Mouse (Mus musculus): ENCODE measurements around the gene Unk. TPM values are rescaled to one million over a fixed set of nuclear protein-coding genes. Genes with fewer than 3 reads are reported as not detected.

The Unk gene
- polyA plus RNA-seq, 1 experiment from 2014 or later = 7.4 TPM

- 3% methylated on average over 38 of the region's 43 CpGs for WGBS
- no peaks in the 10 kb centered on the region for H3K9me3 ChIP-seq (ENCODE audit: control insufficient read depth)
- H3K36me3 ChIP-seq (ENCODE audit: control insufficient read depth, insufficient read depth) = peaks cover 28% of the 10 kb centered on the region
- peak within 1 kb of the TSS; percentile 50 for H3K4me3 ChIP-seq (ENCODE audit: low read depth, low read length)
- ATAC-seq = peak; percentile 92
- H3K27me3 ChIP-seq (replicated peaks; ENCODE audit: control insufficient read depth, insufficient read depth, low read length) = no peaks in the 10 kb centered on the region
- peak within 1 kb of the TSS; percentile 50 for H3K9ac ChIP-seq (ENCODE audit: low read depth, low read length)
- H3K4me2 ChIP-seq (replicated peaks; ENCODE audit: low read depth) = peak within 1 kb of the TSS; percentile 62
- H3K27ac ChIP-seq (ENCODE audit: low read depth, low read length) = peak within 1 kb of the TSS; percentile 85
- TF ChIP-seq CTCF (IDR thresholded peaks at IDR 0.05; ENCODE audit: low read depth) = peak; percentile 46; the same call in 1 of the 2 replicates
- H3K4me1 ChIP-seq (replicated peaks; ENCODE audit: control insufficient read depth, insufficient read depth, low read length) = no peaks in the 10 kb centered on the region
These were observed 56.4 kb downstream of the Unk start, which contains the start of gene Wbp2 for GRCm38 (mm10) chr11:116086258-116087193. Gene Wbp2, minus strand, starts transcription at chr11:116086995.

GRCm38 (mm10) chr11:116087194-116088130, 57.3 kb downstream of the Unk start:
- Histone ChIP-seq H3K9me3 (ENCODE audit: control insufficient read depth) (no peaks in the 10 kb centered on the region), H3K4me1 (replicated peaks; ENCODE audit: control insufficient read depth, insufficient read depth, low read length) (no peaks in the 10 kb centered on the region), H3K27ac (ENCODE audit: low read depth, low read length) (peak overlapping the region; percentile 85), H3K4me2 (replicated peaks; ENCODE audit: low read depth) (peak overlapping the region; percentile 62), H3K9ac (ENCODE audit: low read depth, low read length) (0 out of 2 replicates have a peak overlapping the region, but pooled peaks have one; percentile 48), H3K27me3 (replicated peaks; ENCODE audit: control insufficient read depth, insufficient read depth, low read length) (no peaks in the 10 kb centered on the region), H3K4me3 (ENCODE audit: low read depth, low read length) (peak overlapping the region; percentile 50), H3K36me3 (ENCODE audit: control insufficient read depth, insufficient read depth) (peaks cover 19% of the 10 kb centered on the region)
- 1% methylated on average over 31 of the region's 31 CpGs for WGBS
- peak; percentile 80 for ATAC-seq
- peak; percentile 95 for TF ChIP-seq CTCF (IDR thresholded peaks at IDR 0.05; ENCODE audit: low read depth)

GRCm38 (mm10) chr11:116088188-116088587, 58.1 kb downstream of the Unk start:
- Histone ChIP-seq H3K9ac (ENCODE audit: low read depth, low read length) (no peak overlapping the region), H3K4me2 (replicated peaks; ENCODE audit: low read depth) (peak overlapping the region; percentile 62; the same call in 1 of the 2 replicates), H3K27ac (ENCODE audit: low read depth, low read length) (peak overlapping the region; percentile 85), H3K4me1 (replicated peaks; ENCODE audit: control insufficient read depth, insufficient read depth, low read length) (no peaks in the 10 kb centered on the region), H3K36me3 (ENCODE audit: control insufficient read depth, insufficient read depth) (peaks cover 12% of the 10 kb centered on the region), H3K4me3 (ENCODE audit: low read depth, low read length) (no peak overlapping the region), H3K27me3 (replicated peaks; ENCODE audit: control insufficient read depth, insufficient read depth, low read length) (no peaks in the 10 kb centered on the region), H3K9me3 (ENCODE audit: control insufficient read depth) (no peaks in the 10 kb centered on the region)
- WGBS = 40% methylated on average over 8 of the region's 8 CpGs
- no peak for TF ChIP-seq CTCF (IDR thresholded peaks at IDR 0.05; ENCODE audit: low read depth)
- ATAC-seq = peak; percentile 40

DNA sequence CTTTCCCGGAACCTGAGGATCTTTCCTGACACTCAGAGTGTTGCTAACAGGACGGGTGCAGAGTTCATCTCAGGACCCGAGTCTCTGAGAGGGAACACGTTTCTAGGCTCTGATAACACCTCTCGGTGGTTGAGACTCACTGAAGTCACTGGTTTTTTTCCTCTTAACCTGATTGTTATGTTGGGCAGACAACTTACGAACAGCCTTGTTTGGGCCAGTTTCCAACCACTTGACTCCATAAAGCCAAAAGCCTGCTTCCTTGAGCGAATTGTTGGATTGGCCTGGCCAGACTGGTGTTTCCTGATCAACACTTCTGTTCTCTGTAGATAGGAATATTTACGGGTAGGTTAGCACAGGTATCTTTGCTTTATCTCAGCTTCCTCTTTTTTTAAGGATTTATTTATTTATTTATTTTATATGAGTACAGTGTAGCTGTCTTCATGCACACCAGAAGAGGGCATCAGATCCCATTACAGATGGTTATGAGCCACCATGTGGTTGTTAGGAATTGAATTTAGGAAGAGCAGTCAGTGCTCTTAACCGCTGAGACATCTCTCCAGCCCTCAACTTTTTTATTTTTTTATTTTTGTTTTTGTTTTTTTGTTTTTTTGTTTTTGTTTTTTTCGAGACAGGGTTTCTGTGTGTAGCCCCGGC, 58.7 kb downstream of the Unk start:
- Histone ChIP-seq H3K9ac (ENCODE audit: low read depth, low read length) (no peak overlapping the region), H3K27ac (ENCODE audit: low read depth, low read length) (peak overlapping the region; percentile 71), H3K27me3 (replicated peaks; ENCODE audit: control insufficient read depth, insufficient read depth, low read length) (no peaks in the 10 kb centered on the region), H3K36me3 (ENCODE audit: control insufficient read depth, insufficient read depth) (peaks cover 5% of the 10 kb centered on the region), H3K9me3 (ENCODE audit: control insufficient read depth) (no peaks in the 10 kb centered on the region), H3K4me3 (ENCODE audit: low read depth, low read length) (no peak overlapping the region), H3K4me2 (replicated peaks; ENCODE audit: low read depth) (no peak overlapping the region), H3K4me1 (replicated peaks; ENCODE audit: control insufficient read depth, insufficient read depth, low read length) (no peaks in the 10 kb centered on the region)
- no peak for ATAC-seq
- 51% methylated on average over 11 of the region's 11 CpGs for WGBS
- peak; percentile 38; the same call in 1 of the 2 replicates for TF ChIP-seq CTCF (IDR thresholded peaks at IDR 0.05; ENCODE audit: low read depth)

DNA sequence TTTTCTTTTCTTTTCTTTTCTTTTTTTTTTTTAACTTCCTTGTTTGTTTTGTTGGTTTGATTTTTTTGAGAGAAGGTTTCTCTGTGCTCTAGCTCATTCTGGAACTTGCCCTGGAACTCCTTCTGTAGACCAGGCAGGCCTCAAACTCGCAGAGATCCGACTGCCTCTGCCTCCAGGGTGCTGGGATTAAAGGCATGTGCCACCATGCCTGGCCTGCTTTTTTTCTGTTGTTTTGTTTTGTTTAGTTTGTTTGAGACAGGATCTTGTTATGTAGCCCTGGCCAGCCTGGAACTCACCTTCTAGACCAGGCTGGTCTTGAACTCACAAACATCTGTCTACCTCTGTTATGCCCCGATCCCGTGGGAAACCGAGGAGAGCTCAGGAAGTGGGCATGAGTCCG, 59.4 kb downstream of the Unk start:
- H3K4me1 ChIP-seq (replicated peaks; ENCODE audit: control insufficient read depth, insufficient read depth, low read length) = no peaks in the 10 kb centered on the region
- H3K9me3 ChIP-seq (ENCODE audit: control insufficient read depth) = no peaks in the 10 kb centered on the region
- TF ChIP-seq CTCF (IDR thresholded peaks at IDR 0.05; ENCODE audit: low read depth) = no peak
- ATAC-seq = no peak
- H3K27me3 ChIP-seq (replicated peaks; ENCODE audit: control insufficient read depth, insufficient read depth, low read length) = no peaks in the 10 kb centered on the region
- H3K4me2 ChIP-seq (replicated peaks; ENCODE audit: low read depth) = no peak overlapping the region
- H3K9ac ChIP-seq (ENCODE audit: low read depth, low read length) = no peak overlapping the region
- H3K27ac ChIP-seq (ENCODE audit: low read depth, low read length) = no peak overlapping the region
- no peaks in the 10 kb centered on the region; the same call in 1 of the 2 replicates for H3K36me3 ChIP-seq (ENCODE audit: control insufficient read depth, insufficient read depth)
- H3K4me3 ChIP-seq (ENCODE audit: low read depth, low read length) = no peak overlapping the region
- 89% methylated on average over 6 of the region's 6 CpGs for WGBS
